Mouse (Mus musculus) hindlimb bud, embryonic 11.5 days (tissue): ENCODE data around the gene Igdcc3.

ENCODE experiments used
- DNase-seq: peaks from one replicate; pipeline ENCODE4 v3.0.0-alpha.2; 2012; ENCODE audit warnings: low read depth, low spot score; ENCODE audit errors: extremely low spot score

The Igdcc3 gene

DNA sequence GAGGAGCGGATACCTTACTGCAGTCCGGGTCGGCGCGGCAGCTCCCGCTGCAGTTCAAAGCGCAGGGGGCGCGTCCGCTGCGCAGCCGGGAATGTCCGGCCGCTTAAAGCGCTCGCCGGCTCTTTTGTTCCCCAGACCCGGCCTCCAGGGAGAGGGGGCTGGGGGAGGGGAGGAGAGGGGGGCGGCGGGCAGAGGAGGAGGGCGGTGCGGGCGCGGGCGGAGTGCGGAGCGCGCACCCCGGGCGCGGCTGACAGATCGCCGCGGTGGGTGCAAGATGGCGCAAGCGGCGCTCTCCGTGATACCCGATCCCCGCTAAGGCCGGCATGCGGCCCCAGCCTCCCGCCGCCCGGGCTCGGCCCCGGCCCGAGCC is at the start of gene Igdcc3:
Igdcc3 (plus strand) TSS at position 254 of the 370 bp plus-strand sequence.
- DNase-seq = no peak

DNA sequence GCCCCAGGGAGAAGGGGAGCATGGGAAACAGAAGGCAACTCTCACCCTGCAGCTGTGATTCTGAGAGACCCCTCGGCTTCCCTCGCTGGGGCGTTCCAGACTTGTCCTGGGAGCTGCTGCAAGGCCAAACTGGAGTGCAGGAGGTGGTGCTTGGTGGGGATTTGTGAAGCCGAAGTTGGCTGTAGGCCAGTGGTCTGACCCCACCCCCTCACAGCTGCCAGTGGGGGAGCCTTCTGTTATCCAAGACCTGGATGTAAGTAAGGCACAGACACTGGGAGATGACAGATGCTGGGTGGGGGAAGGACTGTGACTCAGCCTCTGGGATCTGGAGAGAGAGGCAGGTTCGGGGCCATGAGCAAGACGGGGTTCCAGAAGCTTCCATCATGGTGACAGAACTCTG is 46.8 kb upstream of the Igdcc3 start:
- no peak for DNase-seq

DNA sequence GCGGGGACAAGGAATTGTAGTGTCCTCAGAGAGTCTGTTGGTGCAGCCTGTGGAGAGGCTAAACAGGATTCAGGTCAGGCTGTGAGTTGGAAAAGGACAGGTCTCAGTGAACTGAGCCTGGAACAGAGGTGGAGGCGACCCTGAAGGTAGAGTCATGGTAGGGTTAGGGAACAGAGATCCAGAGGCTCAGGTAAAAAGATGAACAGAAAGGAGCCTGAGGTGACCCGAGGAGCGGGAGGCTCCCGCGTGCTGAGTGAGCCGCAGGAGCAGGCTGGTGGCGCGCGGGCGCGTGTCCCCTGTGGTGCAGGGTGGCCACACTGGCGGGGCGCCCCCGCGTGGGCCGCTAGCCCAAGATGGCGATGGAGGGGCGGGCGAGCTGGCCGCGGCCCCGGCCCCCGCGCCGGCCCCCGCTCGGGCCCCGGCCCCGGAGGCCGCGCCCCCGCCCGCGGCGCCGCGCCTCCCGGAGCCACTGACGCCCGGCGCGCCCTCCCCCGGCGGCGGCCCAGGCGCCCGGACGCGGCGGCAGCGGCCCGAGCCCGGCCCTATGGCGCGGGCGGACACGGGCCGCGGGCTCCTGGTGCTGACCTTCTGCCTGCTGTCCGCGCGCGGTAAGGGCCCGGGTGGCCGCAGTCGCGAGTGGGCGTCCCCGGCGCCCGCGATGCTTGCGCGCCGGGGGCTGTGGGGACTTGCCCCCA is 39.9 kb upstream of the Igdcc3 start, which contains the start of gene Igdcc4:
Igdcc4 (plus strand) TSS at position 496 of the 695 bp plus-strand sequence.
- DNase-seq = no peak

DNA sequence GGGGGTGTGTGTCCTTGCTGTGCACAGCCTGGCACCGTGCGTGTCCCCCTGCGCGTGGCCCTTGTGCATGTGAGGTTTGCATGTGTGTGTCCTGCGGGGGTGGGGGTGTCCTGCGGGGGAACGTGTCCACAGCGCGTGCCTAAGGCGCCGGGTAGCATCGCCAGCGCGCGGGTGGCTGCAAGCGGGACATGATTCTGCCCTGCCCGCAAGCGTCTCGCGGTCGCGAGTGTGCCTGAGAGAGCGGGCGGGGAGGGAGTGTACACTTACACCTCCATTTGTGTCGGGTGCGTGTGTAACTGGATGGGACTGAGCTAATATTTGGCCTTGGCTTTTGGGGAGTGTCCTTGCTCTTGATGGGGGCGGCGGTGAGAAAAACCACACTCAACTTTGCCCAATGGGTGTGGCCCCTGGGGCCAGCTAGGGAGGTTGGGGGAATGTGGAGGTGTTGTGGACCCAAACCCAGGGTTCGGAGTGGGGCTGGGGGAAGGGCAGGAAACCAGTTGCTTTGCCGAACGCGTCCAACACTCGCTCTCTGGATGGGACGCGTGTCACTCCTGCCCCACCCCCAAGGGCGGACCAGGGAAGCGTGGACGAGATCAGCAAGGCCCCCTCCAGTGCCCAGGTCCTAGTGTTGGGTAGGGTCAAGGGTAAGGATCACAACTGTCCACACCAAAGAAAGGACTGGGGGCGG is 39.2 kb upstream of the Igdcc3 start:
- DNase-seq = no peak

DNA sequence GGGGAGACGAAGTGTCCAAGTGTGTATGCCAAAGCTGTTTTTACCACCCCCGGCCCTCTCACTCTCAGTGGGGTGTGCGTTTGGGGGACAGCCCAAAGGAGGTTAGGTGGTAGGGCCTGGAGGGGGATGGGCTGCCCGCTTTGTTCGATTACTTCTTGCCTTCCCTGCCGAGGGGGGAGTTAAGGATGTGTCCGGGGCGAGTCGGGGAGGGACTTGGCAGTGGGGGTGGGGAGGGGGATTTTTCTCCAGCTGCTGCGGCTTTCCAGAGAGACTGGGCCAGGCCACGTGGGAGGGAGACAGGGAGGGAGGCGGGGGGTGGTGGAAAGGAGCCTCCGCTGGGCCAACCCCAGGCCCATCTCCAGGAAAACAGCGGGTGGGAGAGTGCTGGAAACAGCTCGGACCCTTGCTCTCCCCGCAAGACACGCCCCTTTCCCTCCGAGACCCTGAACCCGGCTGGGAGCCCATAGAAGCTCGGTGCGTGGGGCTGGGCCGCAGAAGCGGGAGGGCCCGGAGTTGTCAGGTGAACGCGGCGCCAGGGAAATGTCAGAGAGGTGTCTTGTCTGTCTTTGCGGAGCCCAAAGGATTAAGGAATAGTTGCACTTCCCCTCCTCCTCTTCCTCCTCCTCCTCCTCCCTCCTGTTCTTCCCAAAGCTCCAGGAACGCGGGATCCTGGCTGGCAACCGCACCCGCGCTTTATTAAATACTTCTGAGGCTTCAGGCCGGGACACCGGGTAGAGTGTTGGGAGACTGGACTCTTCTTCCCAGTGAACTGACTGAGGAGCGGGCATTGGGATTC is 38.4 kb upstream of the Igdcc3 start:
- no peak for DNase-seq

DNA sequence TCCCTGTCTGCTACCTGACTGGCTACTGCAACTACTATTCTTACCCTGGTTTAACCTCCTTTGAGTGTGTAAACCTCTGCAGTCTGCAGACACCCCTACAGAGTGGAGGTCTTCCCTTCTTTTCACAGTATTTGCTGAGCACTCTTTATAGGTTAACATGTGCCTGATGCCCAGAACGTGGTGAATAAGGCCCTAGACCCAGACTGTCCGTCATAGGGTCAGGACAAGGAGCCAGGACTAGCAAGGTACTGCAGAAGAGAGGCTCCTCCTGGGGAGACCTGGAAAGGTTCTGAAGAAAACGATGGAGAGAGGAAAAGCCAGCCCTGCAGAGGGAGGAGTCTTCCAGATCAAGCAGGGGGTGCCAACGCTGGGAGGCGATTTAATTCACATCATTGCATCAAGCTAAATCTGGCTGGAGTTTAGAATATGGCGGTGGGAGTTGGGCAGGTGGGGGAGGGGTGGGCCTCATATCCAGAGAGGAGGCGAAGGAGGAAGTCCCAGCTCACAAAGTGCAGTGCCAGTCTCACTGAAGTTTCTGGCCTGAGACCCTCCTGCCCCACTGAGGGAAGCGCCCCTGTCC is 37.7 kb upstream of the Igdcc3 start:
- DNase-seq = no peak

DNA sequence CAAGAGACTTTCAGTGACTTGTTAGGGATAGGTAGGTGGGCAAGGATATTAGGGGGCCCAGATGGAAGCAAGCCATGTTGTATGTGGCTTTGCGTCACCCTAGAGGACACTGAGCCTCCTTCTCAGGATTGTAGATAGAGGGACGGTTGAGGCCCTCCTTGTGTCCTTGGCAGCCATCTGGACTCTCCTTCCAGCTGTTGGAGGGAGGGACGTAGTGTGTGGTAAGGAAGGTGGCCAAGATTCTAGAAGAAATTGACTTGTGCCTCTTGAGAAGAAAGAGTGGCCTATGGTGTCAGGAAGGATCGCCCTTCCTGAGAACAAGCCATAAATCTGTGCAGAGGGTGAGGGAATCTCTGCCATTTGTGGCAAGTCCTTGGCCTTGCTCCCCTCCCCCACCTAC is 34.2 kb upstream of the Igdcc3 start:
- no peak for DNase-seq

DNA sequence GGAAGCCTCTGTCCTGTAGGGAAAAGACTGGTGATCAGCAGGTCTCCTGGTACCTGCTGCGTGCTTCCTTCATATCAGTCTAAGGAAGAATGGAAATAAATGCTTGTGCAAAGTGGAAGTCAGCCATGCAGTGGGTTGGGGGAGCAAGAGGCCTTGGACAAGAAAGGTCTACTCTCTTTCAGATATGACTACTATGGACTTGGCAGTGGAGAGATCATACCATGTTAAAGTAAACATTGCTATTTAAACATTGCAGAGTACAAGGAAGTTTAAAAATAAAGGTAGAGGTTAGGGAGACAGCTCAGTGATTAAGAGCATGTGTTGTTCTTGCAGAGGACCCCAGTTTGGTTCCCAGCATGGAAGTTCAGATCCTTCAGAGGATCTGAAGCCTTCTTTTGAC is 33.1 kb upstream of the Igdcc3 start:
- no peak for DNase-seq

DNA sequence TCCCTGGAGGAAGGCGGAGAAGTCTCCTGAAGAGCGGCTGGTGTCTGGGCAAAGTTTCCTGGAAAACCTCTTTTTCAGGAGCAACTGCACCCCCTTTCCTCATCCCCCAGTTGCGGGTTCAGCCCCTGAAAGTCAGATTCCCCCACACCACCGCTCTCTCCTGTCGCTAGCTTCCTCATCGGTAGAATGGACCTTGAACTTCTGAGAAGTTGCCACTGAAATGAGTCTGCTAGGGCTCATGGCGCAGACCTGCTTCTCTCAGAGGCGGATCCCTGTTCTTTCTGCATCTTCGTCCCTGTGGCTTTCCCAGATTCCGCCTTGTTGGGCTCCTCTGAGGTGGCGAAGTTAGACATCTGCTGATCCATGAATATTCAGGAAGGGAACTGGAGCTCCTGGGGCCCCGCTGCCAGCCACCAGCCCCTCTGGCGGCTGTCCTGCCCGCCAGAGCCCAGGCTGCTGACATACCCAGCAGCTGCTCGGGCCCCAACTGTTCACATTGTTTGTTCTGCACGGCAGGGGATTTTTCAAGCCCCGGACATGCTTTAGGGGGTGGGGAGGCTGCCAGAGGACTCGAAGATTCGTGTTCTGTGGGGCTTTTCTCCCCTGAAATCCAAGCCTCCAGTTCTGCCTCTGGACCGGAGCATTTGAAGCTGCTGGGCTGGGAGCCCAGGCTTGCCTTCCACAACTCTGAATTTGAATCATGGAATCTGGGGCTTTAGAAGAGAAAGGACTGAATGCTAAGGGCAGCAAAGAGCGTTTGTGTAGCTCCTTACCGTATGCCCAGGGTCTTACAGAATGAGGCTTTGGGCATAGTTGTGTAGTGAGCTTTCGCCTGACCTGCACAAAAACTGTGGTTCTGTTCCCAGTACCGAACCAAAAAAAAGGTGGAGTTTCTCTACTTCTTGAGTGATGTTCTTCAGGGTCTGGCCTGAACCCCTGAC is 31.6 kb upstream of the Igdcc3 start:
- DNase-seq = no peak

DNA sequence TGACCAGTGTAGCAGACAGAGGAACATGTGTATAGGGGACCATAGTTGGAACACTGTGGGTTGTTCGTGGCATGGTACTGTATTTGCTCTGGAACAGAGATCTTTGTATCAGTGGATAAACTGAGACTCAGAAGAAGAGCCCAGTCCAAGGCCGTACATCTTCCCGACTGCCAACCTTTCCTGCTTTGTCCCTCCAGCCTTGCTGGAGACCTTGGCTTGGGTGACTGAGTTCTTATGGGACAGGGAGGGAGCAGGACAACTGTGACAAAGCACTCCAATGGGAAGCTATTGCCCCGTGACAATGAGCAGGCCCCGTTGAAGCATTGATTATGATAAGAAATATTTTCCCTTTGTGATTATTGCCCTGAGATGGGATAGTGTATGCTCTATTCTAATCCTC is 29.3 kb upstream of the Igdcc3 start:
- no peak for DNase-seq

DNA sequence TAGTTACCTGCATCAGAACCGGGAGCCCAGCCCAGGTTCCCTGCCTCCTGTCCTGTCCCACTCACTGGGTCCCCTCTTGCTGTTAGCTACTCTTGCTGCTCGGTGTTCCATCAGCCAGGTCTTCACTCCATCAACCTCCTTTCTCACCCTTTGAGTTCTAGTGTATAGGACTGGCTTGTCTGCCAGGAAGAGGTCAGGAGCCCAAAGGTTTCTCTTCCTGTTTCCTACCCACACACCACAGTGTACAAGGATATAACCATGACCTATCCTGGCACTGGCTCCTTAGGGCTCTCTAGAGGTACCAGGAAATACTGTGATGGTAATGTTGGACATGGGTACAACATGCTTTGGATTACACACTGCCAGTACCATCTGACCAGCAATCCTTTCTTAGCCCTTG is 27.3 kb upstream of the Igdcc3 start:
- no peak for DNase-seq

DNA sequence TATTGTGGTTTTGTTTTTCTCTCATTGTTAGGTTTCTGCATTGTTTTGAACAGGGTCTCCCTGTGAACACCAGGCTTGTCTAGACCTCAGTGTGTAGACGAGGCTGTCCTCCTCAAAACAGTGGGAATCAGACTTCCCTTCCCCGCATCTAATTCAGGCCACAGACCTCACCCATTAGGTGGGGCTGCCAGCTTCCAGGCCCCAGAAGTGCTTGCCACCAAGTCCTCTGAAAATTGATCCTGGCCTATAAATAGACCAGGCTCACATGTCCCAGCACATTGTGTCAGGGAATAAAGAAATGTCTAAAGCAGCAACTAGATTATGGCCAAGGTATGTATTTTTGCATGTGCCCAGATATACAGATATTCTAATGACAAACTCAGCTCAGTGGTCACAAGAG is 25.1 kb upstream of the Igdcc3 start:
- DNase-seq = no peak

DNA sequence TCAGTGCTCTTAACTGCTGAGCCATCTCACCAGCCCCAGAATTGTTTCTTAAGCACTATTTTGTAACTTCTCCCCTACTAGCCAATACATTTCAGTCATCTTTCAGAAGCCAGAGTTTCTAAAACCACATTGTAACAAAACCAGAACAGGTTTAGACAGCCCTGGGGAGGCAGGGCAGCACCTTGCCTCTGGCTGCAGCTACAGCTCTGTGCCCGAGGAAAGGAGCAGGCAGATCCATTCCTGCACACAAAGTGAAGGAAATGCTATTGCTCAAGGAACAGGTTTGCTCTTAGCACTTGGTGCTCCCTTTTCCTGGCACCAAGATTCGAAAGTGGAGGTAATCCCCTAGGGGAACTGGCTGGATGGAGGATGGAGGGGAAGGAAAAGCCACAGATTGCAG is 23.5 kb upstream of the Igdcc3 start:
- no peak for DNase-seq

DNA sequence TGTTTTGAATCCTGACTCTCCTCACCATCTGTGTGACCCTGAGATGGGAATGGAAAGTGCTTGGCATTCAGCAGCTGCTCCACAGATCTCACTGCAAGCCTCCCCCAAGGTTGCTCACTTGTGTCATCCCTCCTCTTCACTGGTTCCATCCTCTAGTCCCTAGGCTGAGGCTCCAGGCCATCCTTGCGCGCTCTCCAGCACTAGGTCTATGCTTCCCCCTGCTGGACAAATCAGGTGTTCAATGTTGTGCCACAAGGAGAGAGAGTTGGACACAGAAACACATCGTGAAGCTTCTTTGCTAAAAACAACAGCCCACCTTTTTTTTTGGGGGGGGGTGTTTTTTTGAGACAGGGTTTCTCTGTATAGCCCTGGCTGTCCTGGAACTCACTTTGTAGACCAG is 20.1 kb upstream of the Igdcc3 start:
- DNase-seq = no peak

DNA sequence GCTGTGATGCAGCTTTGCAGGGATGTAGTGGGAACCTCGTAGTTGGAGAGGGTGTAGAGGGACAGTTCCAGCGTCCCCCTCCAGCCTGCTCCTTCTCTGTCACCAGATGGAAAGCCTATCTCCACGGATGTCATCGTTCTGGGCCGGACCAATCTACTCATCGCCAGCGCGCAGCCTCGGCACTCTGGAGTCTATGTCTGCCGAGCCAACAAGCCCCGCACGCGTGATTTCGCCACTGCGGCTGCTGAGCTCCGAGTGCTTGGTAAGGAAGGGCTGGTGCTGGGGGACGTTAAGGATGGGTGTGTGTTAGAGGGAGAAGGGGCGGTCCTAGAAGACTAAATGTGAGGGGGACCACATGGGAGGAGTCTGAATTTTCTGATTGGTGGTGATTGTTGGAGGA is 18.4 kb upstream of the Igdcc3 start:
- no peak for DNase-seq

DNA sequence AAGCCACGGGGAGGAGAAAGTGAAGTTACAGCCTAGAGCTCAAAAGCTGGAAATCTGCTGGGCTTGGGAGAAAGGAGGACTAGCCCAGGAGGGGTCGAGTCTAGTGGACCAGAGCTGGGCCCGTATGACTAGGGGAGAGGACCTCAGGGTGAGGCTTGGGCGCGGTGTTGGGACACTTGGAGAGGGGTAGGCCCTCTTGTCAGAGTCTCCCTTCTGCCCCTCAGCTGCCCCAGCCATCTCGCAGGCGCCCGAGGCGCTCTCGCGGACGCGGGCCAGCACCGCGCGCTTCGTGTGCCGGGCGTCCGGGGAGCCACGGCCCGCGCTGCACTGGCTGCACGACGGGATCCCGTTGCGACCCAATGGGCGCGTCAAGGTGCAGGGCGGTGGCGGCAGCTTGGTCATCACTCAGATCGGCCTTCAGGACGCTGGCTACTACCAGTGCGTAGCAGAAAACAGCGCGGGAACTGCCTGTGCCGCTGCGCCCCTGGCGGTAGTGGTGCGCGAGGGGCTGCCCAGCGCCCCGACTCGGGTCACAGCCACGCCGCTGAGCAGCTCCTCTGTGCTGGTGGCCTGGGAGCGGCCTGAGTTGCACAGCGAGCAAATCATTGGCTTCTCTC is 17.3 kb upstream of the Igdcc3 start:
- no peak for DNase-seq

DNA sequence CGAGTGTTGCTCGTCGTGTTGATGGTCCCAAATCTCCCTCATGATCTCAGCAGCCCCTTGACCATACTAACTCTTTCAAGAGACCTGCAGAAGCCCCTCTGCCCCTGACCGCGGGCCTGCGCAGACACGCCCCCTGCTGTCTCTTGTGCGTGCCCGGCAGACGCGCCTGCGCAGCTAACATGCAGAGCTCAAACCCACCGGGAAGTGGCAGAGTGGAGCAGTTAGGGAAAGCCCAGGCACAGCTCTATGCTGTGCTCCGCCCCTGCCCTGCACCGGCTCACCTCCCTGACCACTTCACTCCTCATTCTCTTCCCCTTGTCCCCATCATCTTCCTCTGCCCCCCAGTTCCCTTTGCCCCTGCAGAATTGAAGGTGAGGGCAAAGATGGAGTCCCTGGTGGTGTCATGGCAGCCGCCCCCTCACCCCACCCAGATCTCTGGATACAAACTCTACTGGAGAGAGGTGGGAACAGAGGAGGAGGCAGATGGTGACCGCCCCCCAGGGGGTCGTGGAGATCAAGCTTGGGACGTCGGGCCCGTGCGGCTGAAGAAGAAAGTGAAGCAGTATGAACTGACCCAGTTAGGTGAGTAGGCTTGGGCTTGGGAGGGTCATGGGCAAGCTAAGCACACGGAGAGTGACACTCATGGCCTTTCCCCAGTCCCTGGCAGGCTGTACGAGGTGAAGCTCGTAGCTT is 12.7 kb upstream of the Igdcc3 start:
- no peak for DNase-seq

DNA sequence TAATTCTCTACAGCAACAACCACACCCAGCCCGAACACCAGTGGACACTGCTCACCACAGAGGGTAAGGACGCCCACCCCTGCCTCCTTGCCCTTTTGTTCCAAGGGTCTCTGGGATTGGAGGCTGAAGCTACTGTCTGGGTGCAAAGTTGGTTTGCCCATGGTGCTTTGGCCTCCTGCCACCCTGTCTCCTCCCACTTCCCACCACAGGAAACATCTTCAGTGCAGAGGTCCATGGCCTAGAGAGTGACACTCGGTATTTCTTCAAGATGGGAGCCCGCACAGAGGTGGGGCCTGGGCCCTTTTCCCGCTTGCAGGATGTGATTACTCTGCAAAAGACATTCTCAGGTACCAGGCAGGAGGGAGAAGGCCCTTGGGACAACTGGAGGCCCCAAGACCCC is 9.3 kb upstream of the Igdcc3 start:
- no peak for DNase-seq

DNA sequence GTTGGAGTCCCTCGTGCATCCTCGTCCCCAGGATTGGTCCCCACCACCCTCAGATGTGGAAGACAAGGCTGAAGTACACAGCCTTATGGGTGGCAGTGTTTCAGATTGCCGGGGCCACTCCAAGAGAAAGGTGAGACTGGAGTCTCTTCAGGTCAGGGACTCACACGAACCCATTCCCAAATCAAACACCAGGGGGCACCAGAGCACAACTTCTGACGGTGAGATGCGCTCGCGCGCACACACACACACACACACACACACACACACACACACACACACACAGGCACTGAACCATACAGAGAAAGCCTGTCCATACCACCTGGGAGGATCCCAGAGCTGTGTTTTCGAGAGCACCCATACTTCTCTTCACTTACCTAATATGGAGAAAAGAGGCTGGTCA is 7.2 kb upstream of the Igdcc3 start:
- DNase-seq = peak; percentile 81

DNA sequence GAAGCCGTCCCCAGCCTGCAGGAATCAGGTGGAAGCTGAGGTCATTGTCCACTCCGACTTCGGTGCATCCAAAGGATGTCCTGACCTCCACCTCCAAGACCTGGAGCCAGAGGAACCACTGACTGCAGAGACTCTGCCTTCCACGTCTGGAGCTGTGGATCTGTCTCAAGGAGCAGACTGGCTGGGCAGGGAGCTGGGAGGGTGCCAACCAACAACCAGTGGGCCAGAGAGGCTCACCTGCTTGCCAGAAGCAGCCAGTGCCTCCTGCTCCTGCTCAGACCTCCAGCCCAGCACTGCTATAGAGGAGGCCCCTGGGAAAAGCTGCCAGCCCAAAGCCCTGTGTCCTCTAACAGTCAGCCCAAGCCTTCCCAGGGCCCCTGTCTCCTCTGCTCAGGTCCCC is 5.9 kb upstream of the Igdcc3 start:
- no peak for DNase-seq
